Mouse (Mus musculus): ENCODE measurements at regions not wholly inside any gene's neighbourhood (a gene's known extent, or its start where the extent isn't known, plus 50 kb on each side); places are given as distances from the start of the nearest gene placed in this dataset.

DNA sequence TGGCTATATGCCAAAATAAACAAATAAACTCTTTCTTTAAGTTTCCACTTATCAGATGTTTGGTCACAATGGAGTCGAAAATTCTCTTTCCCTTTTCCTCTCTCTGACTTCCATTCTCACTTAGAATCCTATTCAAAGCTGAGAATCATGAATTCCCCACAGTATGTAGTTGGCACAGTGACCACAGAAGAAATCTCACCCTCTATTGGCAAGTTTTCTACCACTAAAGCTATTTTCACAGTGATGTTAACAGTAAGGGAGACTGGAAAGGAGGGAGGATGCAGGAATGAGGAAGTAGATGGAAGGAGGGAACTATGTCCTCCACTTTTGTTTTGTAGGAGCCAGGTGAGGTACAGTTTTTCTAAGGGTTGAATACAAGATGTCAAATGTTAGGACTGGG lies 431.2 kb upstream of the Tbl1xr1 start:
- TF ChIP-seq POLR2A (IDR thresholded peaks at IDR 0.05; ENCODE audit: extremely low read depth, insufficient read depth, low read length) (no peak), CTCF (IDR thresholded peaks at IDR 0.05; ENCODE audit: low read depth, low read length) (no peak)
